Mouse (Mus musculus): ENCODE measurements around the gene Gm17535.
"Not testable (repeated sequence)": the region's sequence is repeated elsewhere in the genome, so short reads cannot be mapped to it uniquely, and the experiment has no call there.

The Gm17535 gene

DNA sequence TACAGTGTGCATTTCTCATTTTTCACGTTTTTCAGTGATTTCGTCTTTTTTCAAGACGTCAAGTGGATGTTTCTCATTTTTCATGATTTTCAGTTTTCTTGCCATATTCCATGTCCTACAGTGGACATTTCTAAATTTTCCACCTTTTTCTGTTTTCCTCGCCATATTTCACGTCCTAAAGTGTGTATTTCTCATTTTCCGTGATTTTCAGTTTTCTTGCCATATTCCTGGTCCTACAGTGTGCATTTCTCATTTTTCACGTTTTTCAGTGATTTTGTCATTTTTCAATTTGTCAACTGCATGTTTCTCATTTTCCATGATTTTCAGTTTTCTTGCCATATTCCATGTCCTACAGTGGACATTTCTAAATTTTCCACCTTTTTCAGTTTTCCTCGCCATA is at the start of gene Gm17535:
TSS of gene Gm17535 (plus strand) at position 301 of the 400 bp plus-strand sequence.
- DNase-seq (ENCODE audit: low spot score) = not testable (repeated sequence)

DNA sequence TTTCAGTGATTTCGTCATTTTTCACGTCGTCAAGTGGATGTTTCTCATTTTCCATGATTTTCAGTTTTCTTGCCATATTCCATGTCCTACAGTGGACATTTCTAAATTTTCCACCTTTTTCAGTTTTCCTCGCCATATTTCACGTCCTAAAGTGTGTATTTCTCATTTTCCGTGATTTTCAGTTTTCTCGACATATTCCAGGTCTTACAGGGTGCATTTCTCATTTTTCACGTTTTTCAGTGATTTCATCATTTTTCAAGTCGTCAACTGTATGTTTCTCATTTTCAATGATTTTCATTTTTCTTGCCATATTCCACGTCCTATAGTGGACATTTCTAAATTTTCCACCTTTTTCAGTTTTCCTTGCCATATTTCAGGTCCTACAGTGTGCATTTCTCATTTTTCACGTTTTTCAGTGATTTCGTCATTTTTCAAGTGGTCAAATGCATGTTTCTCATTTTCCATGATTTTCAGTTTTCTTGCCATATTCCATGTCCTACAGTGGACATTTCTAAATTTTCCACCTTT is 33.9 kb upstream of the Gm17535 start, which contains the start of gene Gm10722:
TSS of gene Gm10722 (plus strand) at position 478 of the 528 bp plus-strand sequence.
- peak; percentile 24 for DNase-seq (ENCODE audit: low spot score)

DNA sequence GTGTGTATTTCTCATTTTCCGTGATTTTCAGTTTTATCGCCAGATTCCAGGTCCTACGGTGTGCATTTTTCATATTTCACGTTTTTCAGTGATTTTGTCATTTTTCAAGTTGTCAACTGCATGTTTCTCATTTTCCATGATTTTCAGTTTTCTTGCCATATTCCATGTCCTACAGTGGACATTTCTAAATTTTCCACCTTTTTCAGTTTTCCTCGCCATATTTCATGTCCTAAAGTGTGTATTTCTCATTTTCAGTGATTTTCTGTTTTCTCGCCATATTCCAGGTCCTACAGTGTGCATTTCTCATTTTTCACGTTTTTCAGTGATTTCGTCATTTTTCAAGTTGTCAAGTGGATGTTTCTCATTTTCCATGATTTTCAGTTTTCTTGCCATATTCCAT is 33.4 kb upstream of the Gm17535 start:
- DNase-seq (ENCODE audit: low spot score) = not testable (repeated sequence)

DNA sequence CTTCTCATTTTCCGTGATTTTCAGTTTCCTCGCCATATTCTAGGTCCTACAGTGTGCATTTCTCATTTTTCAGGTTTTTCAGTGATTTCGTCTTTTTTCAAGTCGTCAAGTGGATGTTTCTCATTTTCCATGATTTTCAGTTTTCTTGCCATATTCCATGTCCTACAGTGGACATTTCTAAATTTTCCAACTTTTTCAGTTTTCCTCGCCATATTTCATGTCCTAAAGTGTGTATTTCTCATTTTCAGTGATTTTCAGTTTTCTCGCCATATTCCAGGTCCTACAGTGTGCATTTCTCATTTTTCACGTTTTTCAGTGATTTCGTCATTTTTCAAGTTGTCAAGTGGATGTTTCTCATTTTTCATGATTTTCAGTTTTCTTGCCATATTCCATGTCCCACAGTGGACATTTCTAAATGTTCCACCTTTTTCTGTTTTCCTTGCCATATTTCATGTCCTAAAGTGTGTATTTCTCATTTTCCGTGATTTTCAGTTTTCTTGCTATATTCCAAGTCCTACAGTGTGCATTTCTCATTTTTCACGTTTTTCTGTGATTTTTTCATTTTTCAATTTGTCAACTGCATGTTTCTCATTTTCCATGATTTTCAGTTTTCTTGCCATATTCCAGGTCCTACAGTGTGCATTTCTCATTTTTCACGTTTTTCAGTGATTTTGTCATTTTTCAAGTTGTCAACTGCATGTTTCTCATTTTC is 32.3 kb upstream of the Gm17535 start:
- DNase-seq (ENCODE audit: low spot score) = peak; percentile 100

DNA sequence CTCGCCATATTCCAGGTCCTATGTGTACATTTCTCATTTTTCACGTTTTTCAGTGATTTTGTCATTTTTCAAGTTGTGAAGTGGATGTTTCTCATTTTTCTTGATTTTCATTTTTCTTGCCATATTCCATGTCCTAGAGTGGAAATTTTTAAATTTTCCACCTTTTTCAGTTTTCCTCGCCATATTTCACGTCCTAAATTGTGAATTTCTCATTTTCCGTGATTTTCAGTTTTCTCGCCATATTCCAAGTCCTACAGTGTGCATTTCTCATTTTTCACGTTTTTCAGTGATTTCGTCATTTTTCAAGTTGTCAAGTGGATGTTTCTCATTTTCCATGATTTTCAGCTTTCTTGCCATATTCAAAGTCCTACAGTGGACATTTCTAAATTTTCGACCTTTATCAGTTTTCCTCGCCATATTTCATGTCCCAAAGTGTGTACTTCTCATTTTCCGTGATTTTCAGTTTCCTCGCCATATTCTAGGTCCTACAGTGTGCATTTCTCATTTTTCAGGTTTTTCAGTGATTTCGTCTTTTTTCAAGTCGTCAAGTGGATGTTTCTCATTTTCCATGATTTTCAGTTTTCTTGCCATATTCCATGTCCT is 31.5 kb upstream of the Gm17535 start, which contains the start of gene Gm11168:
TSS of gene Gm11168 (plus strand) at position 553 of the 603 bp plus-strand sequence.
- not testable (repeated sequence) for DNase-seq (ENCODE audit: low spot score)

DNA sequence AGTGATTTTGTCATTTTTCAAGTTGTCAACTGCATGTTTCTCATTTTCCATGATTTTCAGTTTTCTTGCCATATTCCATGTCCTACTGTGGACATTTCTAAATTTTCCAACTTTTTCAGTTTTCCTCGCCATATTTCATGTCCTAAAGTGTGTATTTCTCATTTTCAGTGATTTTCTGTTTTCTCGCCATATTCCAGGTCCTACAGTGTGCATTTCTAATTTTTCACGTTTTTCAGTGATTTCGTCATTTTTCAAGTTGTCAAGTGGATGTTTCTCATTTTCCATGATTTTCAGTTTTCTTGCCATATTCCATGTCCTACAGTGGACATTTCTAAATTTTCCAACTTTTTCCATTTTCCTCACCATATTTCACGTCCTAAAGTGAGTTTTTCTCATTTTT is 28.2 kb upstream of the Gm17535 start:
- DNase-seq (ENCODE audit: low spot score) = not testable (repeated sequence)

DNA sequence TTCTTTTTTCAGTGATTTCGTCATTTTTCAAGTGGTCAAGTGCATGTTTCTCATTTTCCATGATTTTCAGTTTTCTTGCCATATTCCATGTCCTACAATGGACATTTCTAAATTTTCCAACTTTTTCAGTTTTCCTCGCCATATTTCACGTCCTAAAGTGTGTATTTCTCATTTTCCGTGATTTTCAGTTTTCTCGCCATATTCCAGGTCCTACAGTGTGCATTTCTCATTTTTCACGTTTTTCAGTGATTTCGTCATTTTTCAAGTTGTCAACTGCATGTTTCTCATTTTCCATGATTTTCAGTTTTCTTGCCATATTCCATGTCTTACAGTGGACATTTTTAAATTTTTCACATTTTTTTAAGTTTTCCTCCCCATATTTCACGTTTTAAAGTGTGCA is 27.8 kb upstream of the Gm17535 start:
- DNase-seq (ENCODE audit: low spot score) = peak; percentile 100

DNA sequence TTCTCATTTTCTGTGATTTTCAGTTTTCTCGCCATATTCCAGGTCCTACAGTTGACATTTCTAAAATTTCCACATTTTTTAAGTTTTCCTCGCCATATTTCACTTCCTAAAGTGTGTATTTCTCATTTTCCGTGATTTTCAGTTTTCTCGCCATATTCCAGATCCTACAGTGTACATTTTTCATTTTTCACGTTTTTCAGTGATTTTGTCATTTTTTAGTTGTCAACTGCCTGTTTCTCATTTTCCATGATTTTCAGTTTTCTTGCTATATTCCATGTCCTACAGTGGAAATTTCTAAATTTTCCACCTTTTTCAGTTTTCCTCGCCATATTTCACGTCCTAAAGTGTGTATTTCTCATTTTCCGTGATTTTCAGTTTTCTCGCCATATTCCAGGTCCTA is 27.1 kb upstream of the Gm17535 start:
- not testable (repeated sequence) for DNase-seq (ENCODE audit: low spot score)

DNA sequence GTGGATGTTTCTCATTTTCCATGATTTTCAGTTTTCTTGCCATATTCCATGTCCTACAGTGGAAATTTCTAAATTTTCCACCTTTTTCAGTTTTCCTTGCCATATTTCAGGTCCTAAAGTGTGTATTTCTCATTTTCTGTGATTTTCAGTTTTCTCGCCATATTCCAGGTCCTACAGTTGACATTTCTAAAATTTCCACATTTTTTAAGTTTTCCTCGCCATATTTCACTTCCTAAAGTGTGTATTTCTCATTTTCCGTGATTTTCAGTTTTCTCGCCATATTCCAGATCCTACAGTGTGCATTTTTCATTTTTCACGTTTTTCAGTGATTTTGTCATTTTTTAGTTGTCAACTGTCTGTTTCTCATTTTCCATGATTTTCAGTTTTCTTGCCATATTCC is 25.1 kb upstream of the Gm17535 start:
- not testable (repeated sequence) for DNase-seq (ENCODE audit: low spot score)

DNA sequence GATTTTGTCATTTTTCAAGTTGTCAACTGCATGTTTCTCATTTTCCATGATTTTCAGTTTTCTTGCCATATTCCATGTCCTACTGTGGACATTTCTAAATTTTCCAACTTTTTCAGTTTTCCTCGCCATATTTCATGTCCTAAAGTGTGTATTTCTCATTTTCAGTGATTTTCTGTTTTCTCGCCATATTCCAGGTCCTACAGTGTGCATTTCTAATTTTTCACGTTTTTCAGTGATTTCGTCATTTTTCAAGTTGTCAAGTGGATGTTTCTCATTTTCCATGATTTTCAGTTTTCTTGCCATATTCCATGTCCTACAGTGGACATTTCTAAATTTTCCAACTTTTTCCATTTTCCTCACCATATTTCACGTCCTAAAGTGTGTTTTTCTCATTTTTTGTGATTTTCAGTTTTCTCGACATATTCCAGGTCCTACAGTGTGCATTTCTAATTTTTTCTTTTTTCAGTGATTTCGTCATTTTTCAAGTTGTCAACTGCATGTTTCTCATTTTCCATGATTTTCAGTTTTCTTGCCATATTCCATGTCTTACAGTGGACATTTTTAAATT is 22.3 kb upstream of the Gm17535 start:
- not testable (repeated sequence) for DNase-seq (ENCODE audit: low spot score)

DNA sequence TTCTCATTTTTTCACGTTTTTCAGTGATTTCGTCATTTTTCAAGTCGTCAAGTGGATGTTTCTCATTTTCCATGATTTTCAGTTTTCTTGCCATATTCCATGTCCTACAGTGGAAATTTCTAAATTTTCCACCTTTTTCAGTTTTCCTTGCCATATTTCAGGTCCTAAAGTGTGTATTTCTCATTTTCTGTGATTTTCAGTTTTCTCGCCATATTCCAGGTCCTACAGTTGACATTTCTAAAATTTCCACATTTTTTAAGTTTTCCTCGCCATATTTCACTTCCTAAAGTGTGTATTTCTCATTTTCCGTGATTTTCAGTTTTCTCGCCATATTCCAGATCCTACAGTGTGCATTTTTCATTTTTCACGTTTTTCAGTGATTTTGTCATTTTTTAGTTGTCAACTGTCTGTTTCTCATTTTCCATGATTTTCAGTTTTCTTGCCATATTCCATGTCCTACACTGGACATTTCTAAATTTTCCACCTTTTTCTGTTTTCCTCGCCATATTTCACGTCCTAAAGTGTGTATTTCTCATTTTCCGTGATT is 21.6 kb upstream of the Gm17535 start, which contains the start of gene Gm10721:
TSS of gene Gm10721 (plus strand) at position 408 of the 547 bp plus-strand sequence.
- not testable (repeated sequence) for DNase-seq (ENCODE audit: low spot score)

DNA sequence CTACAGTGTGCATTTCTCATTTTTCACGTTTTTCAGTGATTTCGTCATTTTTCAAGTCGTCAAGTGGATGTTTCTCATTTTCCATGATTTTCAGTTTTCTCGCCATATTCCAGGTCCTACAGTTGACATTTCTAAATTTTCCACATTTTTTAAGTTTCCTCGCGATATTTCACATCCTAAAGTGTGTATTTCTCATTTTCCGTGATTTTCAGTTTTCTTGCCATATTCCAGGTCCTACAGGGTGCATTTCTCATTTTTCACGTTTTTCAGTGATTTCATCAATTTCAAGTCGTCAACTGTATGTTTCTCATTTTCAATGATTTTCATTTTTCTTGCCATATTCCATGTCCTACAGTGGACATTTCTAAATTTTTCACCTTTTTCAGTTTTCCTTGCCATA is 19.0 kb upstream of the Gm17535 start, which contains the start of gene Gm10720:
TSS of gene Gm10720 (plus strand) at position 301 of the 400 bp plus-strand sequence.
- DNase-seq (ENCODE audit: low spot score) = not testable (repeated sequence)

DNA sequence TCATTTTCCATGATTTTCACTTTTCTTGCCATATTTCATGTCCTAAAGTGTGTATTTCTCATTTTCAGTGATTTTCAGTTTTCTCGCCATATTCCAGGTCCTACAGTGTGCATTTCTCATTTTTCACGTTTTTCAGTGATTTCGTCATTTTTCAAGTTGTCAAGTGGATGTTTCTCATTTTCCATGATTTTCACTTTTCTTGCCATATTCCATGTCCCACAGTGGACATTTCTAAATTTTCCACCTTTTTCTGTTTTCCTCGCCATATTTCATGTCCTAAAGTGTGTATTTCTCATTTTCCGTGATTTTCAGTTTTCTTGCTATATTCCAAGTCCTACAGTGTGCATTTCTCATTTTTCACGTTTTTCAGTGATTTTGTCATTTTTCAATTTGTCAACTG is 18.5 kb upstream of the Gm17535 start:
- DNase-seq (ENCODE audit: low spot score) = not testable (repeated sequence)

DNA sequence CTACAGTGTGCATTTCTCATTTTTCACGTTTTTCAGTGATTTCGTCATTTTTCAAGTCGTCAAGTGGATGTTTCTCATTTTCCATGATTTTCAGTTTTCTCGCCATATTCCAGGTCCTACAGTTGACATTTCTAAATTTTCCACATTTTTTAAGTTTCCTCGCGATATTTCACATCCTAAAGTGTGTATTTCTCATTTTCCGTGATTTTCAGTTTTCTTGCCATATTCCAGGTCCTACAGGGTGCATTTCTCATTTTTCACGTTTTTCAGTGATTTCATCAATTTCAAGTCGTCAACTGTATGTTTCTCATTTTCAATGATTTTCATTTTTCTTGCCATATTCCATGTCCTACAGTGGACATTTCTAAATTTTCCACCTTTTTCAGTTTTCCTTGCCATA is 17.3 kb upstream of the Gm17535 start, which contains the start of gene Gm10719:
TSS of gene Gm10719 (plus strand) at position 301 of the 400 bp plus-strand sequence.
- not testable (repeated sequence) for DNase-seq (ENCODE audit: low spot score)

DNA sequence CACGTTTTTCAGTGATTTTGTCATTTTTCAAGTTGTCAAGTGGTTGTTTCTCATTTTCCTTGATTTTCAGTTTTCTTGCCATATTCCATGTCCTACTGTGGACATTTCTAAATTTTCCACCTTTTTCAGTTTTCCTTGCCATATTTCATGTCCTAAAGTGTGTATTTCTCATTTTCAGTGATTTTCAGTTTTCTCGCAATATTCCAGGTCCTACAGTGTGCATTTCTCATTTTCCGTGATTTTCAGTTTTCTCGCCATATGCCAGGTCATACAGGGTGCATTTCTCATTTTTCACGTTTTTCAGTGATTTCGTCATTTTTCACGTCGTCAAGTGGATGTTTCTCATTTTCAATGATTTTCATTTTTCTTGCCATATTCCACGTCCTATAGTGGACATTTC is 15.5 kb upstream of the Gm17535 start:
- not testable (repeated sequence) for DNase-seq (ENCODE audit: low spot score)

DNA sequence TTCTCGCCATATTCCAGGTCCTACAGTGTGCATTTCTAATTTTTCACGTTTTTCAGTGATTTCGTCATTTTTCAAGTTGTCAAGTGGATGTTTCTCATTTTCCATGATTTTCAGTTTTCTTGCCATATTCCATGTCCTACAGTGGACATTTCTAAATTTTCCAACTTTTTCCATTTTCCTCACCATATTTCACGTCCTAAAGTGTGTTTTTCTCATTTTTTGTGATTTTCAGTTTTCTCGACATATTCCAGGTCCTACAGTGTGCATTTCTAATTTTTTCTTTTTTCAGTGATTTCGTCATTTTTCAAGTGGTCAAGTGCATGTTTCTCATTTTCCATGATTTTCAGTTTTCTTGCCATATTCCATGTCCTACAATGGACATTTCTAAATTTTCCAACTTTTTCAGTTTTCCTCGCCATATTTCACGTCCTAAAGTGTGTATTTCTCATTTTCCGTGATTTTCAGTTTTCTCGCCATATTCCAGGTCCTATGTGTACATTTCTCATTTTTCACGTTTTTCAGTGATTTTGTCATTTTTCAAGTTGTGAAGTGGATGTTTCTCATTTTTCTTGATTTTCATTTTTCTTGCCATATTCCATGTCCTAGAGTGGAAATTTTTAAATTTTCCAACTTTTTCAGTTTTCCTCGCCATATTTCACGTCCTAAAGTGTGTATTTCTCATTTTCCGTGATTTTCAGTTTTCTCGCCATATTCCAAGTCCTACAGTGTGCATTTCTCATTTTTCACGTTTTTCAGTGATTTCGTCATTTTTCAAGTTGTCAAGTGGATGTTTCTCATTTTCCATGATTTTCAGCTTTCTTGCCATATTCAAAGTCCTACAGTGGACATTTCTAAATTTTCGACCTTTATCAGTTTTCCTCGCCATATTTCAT is 14.3 kb upstream of the Gm17535 start:
- DNase-seq (ENCODE audit: low spot score) = peak; percentile 38

DNA sequence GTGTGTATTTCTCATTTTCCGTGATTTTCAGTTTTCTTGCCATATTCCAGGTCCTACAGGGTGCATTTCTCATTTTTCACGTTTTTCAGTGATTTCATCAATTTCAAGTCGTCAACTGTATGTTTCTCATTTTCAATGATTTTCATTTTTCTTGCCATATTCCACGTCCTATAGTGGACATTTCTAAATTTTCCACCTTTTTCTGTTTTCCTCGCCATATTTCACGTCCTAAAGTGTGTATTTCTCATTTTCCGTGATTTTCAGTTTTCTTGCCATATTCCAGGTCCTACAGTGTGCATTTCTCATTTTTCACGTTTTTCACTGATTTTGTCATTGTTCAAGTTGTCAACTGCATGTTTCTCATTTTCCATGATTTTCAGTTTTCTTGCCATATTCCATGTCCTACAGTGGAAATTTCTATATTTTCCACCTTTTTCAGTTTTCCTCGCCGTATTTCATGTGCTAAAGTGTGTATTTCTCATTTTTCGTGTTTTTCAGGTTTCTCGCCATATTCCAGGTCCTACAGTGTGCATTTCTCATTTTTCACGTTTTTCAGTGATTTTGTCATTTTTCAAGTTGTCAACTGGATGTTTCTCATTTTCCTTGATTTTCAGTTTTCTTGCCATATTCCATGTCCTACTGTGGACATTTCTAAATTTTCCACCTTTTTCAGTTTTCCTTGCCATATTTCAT is 11.9 kb upstream of the Gm17535 start:
- peak; percentile 59 for DNase-seq (ENCODE audit: low spot score)

DNA sequence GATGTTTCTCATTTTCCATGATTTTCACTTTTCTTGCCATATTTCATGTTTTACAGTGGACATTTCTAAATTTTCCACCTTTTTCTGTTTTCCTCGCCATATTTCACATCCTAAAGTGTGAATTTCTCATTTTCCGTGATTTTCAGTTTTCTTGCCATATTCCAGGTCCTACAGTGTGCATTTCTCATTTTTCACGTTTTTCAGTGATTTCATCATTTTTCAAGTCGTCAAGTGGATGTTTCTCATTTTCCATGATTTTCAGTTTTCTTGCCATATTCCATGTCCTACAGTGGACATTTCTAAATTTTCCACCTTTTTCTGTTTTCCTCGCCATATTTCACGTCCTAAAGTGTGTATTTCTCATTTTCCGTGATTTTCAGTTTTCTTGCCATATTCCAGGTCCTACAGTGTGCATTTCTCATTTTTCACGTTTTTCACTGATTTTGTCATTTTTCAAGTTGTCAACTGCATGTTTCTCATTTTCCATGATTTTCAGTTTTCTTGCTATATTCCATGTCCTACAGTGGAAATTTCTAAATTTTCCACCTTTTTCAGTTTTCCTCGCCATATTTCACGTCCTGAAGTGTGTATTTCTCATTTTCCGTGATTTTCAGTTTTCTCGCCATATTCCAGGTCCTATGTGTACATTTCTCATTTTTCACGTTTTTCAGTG is 11.0 kb upstream of the Gm17535 start, which contains the start of gene Gm10718:
TSS of gene Gm10718 (plus strand) at position 236 of the 673 bp plus-strand sequence.
- not testable (repeated sequence) for DNase-seq (ENCODE audit: low spot score)

DNA sequence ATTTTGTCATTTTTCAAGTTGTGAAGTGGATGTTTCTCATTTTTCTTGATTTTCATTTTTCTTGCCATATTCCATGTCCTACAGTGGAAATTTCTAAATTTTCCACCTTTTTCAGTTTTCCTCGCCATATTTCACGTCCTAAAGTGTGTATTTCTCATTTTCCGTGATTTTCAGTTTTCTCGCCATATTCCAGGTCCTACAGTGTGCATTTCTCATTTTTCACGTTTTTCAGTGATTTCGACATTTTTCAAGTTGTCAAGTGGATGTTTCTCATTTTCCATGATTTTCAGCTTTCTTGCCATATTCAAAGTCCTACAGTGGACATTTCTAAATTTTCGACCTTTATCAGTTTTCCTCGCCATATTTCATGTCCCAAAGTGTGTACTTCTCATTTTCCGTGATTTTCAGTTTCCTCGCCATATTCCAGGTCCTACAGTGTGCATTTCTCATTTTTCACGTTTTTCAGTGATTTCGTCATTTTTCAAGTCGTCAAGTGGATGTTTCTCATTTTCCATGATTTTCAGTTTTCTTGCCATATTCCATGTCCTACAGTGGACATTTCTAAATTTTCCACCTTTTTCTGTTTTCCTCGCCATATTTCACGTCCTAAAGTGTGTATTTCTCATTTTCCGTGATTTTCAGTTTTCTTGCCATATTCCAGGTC is 10.3 kb upstream of the Gm17535 start:
- DNase-seq (ENCODE audit: low spot score) = peak; percentile 96
